Mouse (Mus musculus): ENCODE data around the gene Gm20479.

Gm20479 gene

DNA sequence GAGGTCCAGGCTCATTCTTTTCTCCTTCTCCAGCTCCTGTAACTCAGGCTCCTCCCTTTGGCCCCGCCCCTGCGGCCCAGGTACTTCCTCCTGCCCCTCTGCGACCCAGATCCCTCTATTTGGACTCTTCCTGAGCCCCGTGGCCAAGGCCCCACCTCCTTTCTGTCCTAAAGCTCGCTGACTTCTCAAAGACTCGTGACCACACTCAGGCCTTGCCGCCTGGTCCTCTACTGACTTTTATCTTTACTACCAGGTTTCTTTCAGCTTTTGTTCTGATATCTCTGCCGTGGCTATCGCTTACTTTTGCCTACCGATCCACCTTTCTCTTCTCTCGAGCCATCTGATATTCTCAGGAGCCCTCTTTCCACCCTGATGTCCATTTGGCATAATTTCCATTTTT lies 10.8 kb upstream of the Gm20479 start:
- DNase-seq (ENCODE audit: low read depth in 1 of 2, low spot score in 2 of 2) = no peak

- no peak for DNase-seq (ENCODE audit: low read depth in 1 of 2, low spot score in 2 of 2)
Measured at GRCm38 (mm10) chr7:27366082-27366844, 9.0 kb upstream of the Gm20479 start.

DNA sequence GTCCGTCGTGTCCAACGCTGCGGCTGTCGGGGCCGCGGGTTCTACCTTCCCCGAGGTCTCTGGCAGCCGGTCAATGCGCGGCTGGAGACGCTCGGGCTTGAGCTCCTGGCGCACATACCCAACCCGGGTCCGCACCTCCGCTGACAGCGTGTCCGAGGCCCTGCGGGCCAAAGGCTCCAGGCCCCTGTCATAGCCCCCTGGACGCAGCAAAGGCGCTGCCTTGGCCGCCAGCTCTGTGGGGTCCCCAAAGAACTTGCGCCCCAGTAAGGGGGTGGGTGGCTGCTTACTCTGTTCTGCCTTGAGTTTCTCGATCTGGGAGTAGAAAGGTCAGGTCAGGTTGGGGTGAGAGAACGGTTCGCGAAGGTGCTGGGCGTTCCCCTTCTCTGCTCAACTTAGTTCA lies 7.2 kb upstream of the Gm20479 start:
- DNase-seq (ENCODE audit: low read depth in 1 of 2, low spot score in 2 of 2) = no peak

DNA sequence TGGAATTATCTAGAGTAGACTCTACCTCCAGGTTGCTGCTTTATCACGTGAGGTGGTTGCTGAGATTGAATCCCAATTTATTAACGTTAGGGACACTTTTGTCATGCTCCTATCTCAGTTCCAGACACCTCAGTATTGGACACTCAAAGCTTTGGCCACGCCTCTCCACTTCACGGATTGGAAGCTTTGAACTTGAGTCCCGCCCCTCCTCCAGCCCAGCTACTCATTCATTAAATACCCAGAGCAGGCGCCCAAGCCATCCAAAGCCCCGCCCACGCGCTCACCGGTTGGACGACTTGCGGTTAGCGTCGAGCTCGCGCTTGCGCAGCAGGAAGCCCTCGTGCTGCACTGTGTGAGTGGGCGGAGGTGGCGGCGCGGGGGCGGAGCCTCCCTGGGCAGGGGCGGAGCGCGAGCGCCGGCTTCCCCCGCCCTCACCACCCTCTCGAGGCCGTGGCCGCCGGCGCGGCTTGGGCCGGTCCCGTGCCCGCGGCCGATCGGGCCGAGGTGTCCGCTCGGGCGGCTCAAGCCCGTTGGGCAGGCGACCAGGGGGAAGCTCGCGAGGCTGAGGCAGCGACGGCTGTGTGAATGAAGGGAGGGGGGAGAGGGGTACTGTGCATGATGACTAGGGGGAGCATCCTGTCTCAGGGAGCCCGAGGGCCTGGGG lies 4.2 kb upstream of the Gm20479 start:
- DNase-seq (ENCODE audit: low read depth in 1 of 2, low spot score in 2 of 2) = peak; percentile 95

GRCm38 (mm10) chr7:27360749-27361148 lies 3.5 kb upstream of the Gm20479 start:
- DNase-seq (ENCODE audit: low read depth in 1 of 2, low spot score in 2 of 2) = no peak

DNA sequence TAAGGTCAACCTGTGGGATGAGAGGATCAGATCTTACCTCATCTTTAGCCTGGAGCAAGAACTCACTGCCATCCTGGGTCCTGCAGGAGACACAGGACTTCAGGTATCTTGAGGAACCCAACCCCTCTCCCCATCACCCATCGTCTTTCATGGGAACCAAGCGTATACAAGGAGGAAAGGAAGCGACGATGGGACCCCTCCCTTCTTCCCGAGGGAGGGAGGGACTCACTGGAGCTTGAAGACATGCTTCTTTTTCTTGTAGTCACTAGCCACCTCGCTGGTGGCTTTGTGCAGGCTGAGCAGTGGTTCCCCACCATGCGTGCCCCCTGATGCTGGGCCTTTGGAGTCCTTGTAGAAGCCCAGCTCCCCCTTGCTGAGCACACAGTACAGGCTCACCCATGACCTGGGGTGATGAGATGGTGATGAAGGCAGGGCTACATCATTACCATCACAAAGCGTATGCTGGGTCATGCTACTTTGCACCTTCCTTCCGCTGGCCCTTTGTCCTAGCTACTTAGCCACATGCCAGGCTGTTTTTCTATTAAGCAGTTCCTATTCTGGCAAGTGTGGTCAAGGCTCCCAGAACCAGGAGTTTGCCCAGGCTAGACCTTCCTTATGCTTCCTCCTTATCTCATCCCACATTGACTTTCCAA lies 2.6 kb upstream of the Gm20479 start:
- DNase-seq (ENCODE audit: low read depth in 1 of 2, low spot score in 2 of 2) = no peak

- DNase-seq (ENCODE audit: low read depth in 1 of 2, low spot score in 2 of 2) = no peak
Measured at GRCm38 (mm10) chr7:27359162-27359561, 1.9 kb upstream of the Gm20479 start.

GRCm38 (mm10) chr7:27357595-27357978 lies 368 bp upstream of the Gm20479 start:
- DNase-seq (ENCODE audit: low read depth in 1 of 2, low spot score in 2 of 2) = no peak

DNA sequence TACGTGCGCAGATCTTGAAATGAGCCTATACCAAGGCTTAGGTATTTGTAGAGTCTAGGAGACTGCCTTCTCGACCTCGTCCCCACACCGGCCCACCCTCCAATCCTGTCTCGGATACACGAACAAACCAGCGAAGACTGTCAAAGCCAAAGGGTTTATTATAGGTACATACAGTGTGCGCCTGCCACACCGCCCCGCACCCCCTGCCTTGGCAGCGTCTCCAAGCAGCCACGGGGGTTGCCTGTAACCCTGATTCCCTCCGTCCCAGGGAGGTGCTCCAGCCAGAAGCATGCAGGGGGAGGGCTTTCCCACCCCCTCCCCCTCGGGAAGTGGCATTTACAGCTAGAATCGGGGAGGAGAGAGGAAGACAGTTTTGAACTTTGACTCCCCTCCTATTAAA lies 971 bp downstream of the Gm20479 start:
- no peak for DNase-seq (ENCODE audit: low read depth in 1 of 2, low spot score in 2 of 2)

- peak; percentile 57 to 75 for DNase-seq (ENCODE audit: low read depth in 1 of 2, low spot score in 2 of 2)
Measured at GRCm38 (mm10) chr7:27355745-27356240, 1.4 kb downstream of the Gm20479 start, which contains the start of gene Shkbp1. Gene Shkbp1, minus strand, starts transcription at chr7:27356019.

GRCm38 (mm10) chr7:27355261-27355660 lies 2.0 kb downstream of the Gm20479 start:
- no peak for DNase-seq (ENCODE audit: low read depth in 1 of 2, low spot score in 2 of 2)

- DNase-seq (ENCODE audit: low read depth in 1 of 2, low spot score in 2 of 2) = no peak
Measured at GRCm38 (mm10) chr7:27354783-27355182, 2.4 kb downstream of the Gm20479 start.

- no peak for DNase-seq (ENCODE audit: low read depth in 1 of 2, low spot score in 2 of 2)
Measured at GRCm38 (mm10) chr7:27354144-27354543, 3.1 kb downstream of the Gm20479 start.

- no peak for DNase-seq (ENCODE audit: low read depth in 1 of 2, low spot score in 2 of 2)
Measured at GRCm38 (mm10) chr7:27345444-27345843, 11.8 kb downstream of the Gm20479 start.

GRCm38 (mm10) chr7:27342595-27342994 lies 14.6 kb downstream of the Gm20479 start:
- DNase-seq (ENCODE audit: low read depth in 1 of 2, low spot score in 2 of 2) = no peak

DNA sequence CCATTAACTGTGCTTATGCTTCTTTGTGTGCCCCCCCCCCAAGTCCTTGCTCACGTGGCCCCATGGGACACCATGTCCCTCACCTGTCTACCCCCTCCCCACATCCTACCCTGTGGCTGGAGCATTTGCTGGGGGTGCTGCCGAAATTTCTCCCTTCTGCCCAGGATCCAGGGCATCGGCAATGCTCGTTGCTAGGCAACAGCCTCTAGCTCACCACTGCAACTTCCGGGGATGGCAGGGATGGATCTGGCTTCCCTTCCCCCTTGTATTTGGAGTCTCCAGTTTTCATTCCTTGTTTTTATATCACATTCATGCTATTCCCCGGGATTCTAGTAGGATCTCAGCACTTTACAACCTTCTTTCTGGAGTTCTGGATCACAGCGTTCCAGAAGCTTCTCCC lies 17.7 kb downstream of the Gm20479 start:
- DNase-seq (ENCODE audit: low read depth in 1 of 2, low spot score in 2 of 2) = no peak

DNA sequence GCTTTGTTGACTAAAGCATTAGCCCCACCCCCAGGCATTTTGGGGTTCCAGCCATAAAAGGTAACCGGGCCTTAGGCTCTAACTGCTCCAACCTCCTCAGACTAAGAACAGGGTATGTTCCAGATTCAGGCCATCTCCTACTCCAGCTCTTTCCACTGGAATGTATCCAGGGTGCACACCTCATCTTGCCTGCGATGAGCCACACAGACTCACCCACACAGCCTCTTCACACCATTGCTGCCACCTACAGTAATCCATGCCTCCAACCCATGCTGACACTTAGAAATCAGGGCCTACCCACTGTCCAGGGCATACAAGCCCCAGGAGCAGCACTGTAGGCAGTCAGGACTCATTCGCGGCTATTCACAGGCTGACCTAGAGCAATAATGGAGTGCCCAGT lies 18.1 kb downstream of the Gm20479 start:
- no peak for DNase-seq (ENCODE audit: low read depth in 1 of 2, low spot score in 2 of 2)

DNA sequence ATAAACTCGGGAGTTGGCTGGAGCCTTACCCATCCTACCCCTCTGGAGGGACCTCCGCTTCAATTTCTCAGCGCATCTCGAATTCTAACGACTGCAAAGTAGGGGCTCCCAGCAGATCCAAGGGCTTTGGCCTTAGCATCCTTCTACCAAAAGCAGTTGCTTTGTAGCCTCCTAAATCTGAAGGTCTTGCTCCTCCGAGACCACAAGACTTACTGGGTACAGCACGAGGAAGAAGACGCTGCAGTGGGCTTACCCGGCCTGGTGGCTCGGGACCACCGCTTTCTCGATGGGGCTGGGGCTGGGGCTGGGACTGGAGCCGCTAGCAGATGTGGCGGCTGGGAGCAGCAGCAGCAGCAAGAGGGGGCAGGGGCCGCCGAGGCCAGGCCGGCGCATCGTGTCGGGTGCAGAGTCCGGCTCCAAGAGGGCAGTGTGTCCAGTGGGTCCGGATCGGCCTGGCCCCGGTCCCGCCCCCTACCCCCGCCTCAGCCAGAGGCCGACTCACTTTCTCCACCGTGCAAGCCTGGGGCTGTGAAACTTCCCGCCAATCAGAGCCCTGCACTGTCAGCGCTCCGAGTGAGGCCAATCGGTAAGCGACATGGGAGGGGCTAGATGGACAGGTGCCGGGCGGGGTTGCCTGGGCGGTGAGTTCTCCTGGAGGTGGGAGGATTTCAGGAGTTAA lies 19.9 kb downstream of the Gm20479 start, which contains the start of gene Ltbp4:
Ltbp4 (minus strand) TSS at position 518 of the 679 bp plus-strand sequence.
- no peak for DNase-seq (ENCODE audit: low read depth in 1 of 2, low spot score in 2 of 2)

GRCm38 (mm10) chr7:27335928-27336823 lies 21.0 kb downstream of the Gm20479 start:
- peak; percentile 45 to 78 for DNase-seq (ENCODE audit: low read depth in 1 of 2, low spot score in 2 of 2)

GRCm38 (mm10) chr7:27335011-27335720 lies 22.1 kb downstream of the Gm20479 start:
- DNase-seq (ENCODE audit: low read depth in 1 of 2, low spot score in 2 of 2) = no peak
